Mouse (Mus musculus) right cerebral cortex, postnatal 36 days (tissue): ENCODE results near the gene Rbfox1.

ENCODE experiments used
- DNase-seq, 2 experiments: peaks; one replicate each; pipeline ENCODE4 v3.0.0; 2022; ENCODE audit warnings: low spot score in 2 of 2, mixed read lengths in 1 of 2

The Rbfox1 gene

GRCm38 (mm10) chr16:6479094-6479590 lies 594.0 kb downstream of the Rbfox1 start:
- no peak for DNase-seq

DNA sequence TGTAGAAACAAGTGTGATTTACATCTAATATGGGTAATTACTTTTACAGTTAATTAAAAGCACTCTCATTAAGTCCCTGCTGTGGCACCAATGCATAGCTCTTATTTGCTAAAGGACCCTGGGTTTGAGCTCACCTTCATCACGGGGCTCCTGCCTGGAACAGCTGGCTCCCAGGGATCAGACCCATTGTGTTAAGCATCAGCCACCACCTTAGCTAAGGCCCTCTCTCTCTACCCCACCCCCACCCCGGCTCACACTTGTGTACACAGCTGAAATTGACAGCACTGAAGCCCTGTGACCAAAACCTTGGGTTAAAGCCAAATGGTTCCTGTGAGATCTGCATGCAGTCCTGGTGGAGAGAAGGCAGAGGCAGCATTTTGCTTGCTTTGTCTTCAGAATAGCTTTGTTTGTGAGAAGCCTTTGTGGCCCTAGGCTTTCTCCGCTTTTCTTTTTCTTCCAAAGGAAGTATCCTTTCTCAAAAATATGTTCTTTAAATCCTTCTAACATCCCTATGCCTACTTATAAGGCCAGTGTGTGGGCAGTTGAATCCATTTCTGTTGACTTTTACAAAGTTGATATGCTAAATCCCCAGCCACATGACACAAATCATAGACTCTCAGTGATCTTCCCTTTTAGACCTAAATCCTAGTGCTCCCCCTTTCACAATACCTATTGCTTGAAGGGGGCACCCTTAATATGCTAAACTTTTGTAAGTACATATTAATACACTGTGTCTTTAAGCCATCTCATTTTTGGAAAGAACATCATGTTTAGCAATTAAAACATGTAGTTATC lies 594.7 kb downstream of the Rbfox1 start:
- no peak for DNase-seq

- DNase-seq: peak; percentile 55 to 58
These were observed 595.2 kb downstream of the Rbfox1 start for GRCm38 (mm10) chr16:6480411-6480728.

- DNase-seq: no peak
These were observed 598.5 kb downstream of the Rbfox1 start for GRCm38 (mm10) chr16:6483628-6484027.

DNA sequence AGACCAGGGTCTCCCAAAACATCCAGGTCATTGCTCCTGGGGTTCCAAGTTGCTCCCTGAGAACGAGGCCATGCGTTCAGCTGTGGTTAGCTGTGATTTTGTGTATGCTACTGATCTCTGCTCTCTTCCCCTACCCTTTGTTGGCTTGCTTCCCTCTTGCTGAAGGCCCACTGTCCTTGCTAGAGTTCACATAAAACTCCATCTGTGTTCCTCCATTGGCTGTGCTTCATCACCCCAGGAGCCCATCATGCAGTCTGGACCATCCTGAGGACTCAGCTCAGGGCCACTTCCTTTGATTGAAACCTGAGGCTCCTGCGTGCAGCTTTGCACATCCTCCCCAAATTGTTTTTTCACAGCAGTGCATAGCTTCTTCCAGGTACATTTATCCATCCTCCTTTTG lies 600.5 kb downstream of the Rbfox1 start:
- DNase-seq: no peak

GRCm38 (mm10) chr16:6502219-6502618 lies 617.1 kb downstream of the Rbfox1 start:
- DNase-seq: no peak

DNA sequence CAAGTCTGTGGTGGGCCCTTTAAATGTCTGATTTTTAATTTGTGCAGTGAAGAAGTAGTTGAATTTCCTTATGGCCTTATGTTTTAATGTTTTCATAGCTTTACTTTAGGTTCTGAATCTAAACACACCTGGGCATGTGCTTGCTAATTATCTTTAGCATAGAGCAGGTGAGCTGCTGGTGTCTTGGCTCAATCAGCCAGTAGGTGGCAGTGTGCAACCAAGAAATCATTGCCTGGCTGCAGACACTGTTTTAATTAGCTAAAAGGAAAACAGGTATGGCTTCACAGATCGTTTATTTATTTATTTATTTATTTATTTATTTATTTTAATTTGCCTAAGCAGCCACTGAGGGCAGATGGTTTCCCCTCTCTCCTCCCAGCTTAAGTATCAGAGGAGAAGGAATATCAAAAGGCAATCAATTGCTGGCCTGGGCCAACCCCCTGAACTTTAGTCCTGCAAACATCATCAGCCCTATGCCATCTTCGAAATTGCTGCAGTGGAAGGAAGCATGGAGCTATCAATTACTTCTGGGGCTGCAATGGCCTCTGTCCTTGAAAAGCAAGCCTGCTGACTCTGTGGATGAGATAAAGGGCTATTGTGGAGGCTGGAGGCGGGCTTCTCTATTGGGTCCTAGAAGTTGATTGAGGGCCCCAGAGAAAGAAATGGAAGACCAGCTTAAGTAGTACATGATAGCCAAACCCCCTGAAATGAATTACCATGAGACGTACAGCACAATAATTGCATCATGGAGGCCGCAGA lies 618.6 kb downstream of the Rbfox1 start:
- DNase-seq: peak; percentile 42 to 51

DNA sequence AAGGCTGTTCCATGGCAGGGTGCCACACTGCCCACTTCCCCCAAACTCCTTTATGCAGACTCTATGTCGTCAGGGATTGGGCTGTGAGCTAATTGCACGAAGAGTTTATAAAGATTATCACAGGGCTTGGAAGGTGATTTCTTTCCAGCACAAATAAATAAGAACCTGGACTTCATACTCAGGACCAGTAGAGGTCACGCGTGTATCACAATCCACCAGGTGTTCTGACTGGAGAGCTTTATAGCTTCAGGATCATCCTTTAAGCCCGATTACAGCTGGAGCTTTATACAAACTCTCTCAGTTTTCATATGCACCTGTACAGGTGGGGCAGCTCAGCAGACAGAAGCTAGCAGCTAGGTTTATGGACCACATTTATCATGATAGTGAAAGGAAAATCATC lies 623.8 kb downstream of the Rbfox1 start:
- no peak for DNase-seq

- peak in 1 of 2 experiments; percentile 45 for DNase-seq
These were observed 634.3 kb downstream of the Rbfox1 start for GRCm38 (mm10) chr16:6519474-6519873.

- DNase-seq: peak; percentile 24 to 74
These were observed 640.5 kb downstream of the Rbfox1 start for GRCm38 (mm10) chr16:6525507-6526170.

DNA sequence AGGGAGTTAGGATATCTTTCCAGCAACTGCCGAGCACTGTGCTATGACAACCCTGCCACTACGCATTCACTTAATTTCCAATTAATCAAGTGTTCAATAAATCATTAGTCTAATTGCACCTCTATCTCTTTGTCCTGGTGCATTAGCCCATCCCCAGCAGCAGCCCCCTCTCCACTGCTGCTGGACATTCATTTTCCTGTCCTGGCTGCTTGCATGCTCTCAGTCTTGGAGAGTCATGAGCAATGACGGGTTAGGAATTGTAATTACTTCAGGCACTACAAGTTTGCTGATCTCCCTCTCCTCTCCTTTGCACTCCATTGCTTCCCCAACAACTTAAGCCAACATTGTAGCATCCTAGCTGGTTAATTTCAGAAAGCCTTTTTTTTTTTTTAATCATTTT lies 646.3 kb downstream of the Rbfox1 start:
- no peak for DNase-seq

- no peak for DNase-seq
These were observed 647.2 kb downstream of the Rbfox1 start for GRCm38 (mm10) chr16:6532077-6532995.

- DNase-seq: no peak
These were observed 670.6 kb downstream of the Rbfox1 start for GRCm38 (mm10) chr16:6555776-6556175.

DNA sequence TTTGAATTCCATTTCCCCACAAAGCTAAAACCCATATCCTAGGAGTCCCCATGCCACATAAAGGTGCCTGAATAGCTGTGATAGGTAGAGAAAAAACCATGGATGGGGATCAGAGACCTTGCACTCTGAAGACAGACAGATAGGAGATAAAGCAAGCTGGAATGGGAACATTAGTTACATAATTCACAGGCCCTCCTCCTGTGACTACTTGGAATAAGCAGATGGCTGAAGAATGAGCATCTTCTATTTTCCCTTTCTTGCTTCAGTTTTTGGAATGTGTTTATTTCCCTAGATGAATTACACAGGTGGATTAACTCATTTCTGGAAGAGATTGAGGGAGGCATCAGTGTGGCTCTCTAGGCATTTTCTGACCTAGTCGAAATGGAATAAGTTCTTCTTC lies 672.6 kb downstream of the Rbfox1 start:
- no peak for DNase-seq

- no peak for DNase-seq
These were observed 699.5 kb downstream of the Rbfox1 start for GRCm38 (mm10) chr16:6584700-6585099.

DNA sequence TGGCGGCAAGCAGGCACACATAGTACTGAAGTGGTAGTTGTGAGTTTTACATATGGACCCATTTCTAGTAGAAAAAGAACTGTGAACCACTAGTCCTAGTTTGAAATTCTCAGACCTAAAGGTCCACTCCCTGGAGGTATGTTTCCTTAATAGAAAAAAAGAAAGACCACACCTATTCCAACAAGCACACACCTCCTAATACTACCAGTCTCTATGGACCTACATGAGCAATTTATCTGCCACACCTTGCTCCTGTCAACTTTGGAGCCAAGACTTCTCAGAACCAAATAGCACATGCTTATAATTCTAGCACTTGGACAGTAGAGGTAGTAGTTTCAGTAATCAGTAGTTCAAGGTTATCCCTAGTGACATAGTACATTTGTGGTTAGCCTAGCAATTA lies 700.0 kb downstream of the Rbfox1 start:
- no peak for DNase-seq

DNA sequence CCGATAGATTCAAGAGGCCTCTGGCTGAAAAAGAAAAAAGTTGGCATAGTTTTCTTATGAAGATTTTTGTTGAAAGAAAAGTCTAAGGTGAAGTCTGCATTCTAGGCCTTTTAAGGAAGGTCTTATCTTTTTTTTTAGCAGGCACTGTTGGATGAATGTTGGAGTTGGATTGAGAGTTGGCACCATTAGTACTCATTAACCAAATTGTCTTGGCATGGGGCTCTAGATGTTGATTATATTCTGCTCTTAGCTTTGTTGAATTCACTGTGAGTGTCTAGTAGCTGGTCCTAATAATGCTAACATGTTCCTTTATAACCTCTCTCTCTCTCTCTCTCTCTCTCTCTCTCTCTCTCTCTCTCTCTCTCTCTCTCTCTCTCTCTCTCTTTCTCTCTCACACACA lies 731.4 kb downstream of the Rbfox1 start:
- DNase-seq: no peak

DNA sequence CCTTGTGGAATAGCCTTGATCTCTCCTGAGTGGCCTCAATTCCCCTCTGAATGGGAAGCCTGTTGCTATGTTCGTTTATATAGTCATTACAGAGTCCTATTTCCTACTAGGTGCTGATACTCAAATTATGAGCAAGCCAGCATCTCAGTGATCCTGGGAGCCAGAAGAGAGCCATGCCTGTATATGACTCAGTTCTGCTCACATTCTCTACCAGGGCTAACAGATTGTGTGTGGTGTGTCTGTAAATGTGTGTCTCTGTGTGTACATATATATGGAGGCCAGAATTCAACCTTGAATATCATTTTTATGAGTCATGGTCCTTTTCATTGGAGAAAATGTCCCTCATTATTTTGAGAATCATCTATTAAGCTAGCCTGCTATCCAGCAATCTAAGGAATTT lies 755.2 kb downstream of the Rbfox1 start:
- DNase-seq: no peak

DNA sequence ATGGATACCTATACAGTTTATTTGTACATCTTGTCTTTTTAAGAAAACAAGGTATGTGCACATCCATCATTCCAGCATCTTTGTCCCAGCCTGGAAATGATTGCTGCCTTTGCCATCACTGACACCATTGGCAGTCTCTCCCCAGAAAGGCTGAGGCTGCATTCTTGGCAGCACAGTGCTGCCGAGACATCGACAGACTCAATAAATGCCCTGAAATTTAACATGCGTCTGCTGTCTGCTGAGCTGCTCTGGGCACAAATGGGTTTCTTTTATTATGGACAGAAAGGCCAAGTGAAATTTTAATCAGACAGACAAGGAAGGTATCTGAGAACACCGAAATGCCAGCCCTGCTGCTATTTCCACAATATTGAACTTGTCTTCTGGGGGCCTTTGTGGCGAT lies 761.8 kb downstream of the Rbfox1 start:
- DNase-seq: no peak

DNA sequence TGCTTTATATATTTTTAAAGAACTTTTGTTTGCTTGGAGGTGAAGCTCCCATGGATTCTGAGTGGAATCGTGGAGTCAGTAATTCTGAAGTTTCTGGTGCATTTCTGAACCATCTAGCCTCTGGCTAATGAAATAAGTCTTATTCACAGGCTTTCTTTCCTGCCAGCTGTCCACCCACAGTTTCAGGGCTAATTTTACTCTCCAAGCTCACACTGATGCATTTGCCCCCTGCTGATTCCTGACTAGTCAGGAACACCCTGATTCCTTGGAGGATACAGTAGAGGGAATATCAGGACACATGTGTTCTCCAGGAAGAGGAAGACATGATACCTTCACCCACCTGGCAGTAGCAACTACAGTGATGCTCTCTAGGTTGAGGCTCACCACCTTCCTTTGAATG lies 763.6 kb downstream of the Rbfox1 start:
- peak; percentile 40 to 53 for DNase-seq

GRCm38 (mm10) chr16:6658594-6658993 lies 773.4 kb downstream of the Rbfox1 start:
- no peak for DNase-seq
